Mouse (Mus musculus) gastrocnemius, adult 8-10 months (tissue): ENCODE measurements around the gene Mpnd. TPM values are rescaled to one million over a fixed set of nuclear protein-coding genes. Genes with fewer than 3 reads are reported as not detected.
A peak's percentile ranks its signal among the peaks of the same experiment; 100 is the strongest.

Experiments
- DNase-seq, 2 experiments: peaks; one replicate each; pipeline ENCODE4 v3.0.0; 2022; ENCODE audit warnings: low spot score in 2 of 2
- total RNA-seq, 4 experiments: library from RNA; stranded (reverse); gene quantifications; 2 replicates each; pipeline ENCODE4 v1.2.4; 2022

The Mpnd gene
- total RNA-seq, 4 experiments from 2014 or later: 41.3 to 55.2 (median 42.4) TPM

DNA sequence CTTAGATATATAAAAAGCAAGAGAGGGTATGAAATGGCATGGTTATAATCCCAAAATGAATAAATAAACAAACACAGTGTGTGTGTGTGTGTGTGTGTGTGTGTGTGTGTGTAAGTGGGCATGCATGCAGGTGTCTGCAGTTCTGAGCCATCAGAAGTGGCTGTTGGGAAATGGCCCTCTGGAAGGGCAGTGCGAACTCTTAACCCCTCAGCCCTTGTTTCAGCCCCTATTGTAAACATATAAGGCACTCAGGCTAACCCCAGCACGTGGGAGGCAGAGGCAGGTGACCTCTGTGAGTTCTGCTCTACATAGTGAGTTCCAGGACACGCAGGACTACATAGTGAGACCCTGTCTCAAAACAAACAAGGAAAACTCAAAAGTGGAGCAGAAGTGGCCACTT is 28.2 kb upstream of the Mpnd start:
- DNase-seq: no peak

DNA sequence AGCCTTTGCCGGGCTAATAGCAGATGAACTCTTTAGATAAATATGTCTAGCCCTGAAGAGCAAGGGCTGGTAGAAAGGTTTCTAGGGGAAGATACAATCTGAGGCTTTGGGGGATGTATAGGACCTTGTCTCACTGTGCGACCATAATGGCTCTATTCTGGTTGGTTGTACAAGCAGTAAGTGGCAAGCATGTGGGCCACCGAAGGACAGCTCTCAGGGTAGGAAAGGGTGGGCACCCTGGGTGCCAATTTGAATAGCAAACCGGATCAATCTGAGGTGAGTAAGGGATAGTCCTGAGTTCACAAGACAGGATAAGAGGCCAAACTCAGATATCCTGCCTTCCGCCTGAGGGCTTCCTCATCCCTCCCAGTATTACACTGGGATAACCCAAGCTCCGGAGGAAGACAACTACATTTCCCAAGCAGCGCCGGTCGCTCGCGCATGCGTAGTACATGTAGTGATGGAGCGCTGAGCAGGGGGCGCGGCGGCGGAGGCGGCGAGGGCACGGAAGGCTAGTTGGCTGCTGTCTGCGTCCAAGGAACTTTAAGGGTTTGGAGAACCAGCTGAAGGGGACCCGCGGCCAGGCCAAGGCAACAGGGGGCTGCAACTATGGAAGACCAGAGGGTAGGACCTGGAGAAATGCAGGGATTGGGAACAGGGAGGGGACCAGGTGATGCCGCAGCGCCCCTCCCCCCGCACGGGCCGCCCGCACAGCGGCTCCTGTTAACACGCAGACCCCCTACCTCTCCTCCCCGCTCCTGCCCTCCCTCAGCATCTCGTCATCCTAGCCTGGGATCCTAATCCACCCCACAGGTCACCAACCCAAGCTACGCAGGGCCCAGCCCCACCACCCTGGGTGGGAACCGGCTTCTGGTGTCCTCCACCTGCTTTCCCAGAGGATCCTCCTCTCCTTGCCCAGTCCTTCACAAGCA is 19.2 kb upstream of the Mpnd start, which contains the start of gene Fsd1:
Gene Fsd1, plus strand, starts transcription at position 480 of the 932 bp plus-strand sequence.
- no peak for DNase-seq

DNA sequence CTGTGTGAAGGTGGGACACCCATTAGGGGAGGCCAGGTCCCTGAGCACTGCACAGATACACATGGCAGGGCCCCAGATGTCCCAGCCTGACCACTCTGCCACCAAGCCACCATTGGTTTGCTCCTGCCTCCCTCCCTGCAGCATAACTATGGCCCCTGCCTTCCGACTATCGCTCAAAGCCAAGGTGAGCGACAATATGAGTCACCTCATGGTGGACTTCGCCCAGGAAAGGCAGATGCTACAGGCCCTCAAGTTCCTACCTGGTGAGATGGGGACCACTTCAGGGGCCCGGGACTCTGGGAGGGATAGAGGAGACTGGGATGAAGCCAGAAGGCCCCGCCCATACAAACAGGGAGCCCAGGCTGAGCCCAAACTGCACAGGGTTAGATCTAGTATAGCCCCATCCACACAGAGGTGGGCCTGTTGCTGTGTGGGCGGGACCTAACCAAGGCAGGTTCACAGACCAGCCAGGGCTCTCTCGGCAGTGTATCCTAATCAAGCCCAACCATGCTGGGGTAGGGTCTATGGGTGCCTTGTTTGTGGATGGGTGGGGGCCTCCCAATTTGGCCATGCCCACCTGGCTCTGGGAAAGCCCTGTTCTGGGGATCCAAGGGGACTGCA is 15.1 kb upstream of the Mpnd start:
- DNase-seq: no peak

DNA sequence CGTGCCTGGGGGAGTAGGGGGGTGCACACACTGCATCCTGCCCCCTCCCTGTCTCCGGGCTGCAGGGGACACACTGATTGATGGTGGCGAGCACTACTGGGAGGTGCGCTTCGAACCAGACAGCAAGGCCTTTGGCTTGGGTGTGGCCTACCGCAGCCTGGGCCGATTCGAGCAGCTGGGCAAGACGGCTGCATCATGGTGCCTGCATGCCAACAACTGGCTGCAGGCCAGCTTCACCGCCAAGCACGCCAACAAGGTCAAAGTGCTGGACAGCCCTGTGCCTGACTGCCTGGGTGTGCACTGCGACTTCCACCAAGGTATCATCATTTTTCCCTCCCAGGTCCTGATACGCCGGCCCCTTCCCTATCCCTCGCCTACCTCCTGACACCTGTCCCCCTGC is 9.5 kb upstream of the Mpnd start:
- peak in 1 of 2 experiments; percentile 45 for DNase-seq

DNA sequence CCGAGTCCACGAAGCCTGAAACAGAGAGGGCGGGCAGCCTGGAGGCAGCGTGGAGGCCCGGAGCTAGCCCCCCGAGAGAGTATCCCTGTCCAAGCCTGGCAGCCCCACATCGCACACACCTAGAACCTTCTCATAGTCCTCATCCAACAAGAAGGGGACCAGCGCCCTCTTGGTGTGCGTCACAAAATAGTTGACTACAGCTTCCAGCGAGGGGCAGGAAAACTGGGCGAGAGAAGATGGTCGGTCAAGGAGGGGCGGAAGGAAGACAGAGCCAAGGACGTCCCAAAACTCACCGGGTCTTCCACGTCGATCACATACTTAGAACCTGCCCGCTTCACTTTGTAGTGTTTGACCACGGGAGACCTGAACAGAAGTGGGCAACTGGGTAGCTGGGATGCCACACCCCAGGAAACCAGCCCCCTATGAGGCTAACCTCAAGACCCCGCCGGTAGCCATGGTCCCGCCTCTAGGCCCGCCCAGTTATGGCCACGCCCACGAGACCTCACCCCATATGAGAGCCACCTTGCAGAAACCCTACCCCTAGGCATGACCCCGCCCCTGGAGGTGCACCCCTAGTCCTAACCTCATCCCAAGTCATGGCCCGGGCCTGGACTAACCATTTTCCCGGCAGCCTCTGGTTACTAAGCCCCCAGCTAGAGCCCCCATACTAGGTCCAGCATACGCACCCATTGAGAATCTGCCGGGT is 5.6 kb upstream of the Mpnd start:
- no peak for DNase-seq

DNA sequence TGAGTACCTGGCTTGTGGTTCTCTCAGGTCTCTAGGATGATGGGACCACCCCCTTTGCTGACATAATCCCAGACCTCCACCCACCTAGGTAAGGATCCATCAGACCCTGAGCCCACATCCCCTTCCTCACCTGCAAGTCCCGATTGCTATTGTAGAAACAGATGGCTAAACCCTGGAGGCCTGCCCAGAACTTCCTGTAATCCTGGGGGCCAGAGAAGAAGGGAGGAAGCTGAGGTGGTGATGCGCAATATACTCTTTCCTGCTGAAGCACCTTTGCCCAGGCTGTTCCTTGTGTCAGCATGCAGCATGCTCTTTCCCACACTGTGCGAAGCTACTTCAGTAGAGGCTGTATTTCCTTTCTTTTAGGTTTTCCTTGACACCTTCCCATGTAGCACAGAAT is 2.5 kb upstream of the Mpnd start:
- DNase-seq: no peak

DNA sequence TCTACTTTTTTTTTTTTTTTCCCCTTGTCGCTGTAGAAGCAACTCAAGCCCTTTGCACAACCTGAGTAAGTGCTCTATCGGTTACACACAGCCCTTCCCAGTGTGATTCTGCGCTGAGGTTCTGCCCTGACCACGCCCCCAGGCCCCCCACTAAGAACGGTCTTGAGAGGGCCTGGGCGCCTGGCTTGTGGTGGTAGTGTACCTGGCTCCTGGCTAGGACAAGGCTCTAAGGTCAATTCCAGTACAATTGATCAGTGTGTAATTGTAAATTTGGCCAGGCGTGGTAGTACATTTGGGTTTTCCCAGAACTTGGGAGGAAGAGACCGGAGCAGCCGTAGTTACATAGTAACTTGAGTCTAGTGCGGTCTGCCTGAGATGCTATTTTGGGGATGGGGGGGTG is 1.4 kb downstream of the Mpnd start:
- no peak for DNase-seq

DNA sequence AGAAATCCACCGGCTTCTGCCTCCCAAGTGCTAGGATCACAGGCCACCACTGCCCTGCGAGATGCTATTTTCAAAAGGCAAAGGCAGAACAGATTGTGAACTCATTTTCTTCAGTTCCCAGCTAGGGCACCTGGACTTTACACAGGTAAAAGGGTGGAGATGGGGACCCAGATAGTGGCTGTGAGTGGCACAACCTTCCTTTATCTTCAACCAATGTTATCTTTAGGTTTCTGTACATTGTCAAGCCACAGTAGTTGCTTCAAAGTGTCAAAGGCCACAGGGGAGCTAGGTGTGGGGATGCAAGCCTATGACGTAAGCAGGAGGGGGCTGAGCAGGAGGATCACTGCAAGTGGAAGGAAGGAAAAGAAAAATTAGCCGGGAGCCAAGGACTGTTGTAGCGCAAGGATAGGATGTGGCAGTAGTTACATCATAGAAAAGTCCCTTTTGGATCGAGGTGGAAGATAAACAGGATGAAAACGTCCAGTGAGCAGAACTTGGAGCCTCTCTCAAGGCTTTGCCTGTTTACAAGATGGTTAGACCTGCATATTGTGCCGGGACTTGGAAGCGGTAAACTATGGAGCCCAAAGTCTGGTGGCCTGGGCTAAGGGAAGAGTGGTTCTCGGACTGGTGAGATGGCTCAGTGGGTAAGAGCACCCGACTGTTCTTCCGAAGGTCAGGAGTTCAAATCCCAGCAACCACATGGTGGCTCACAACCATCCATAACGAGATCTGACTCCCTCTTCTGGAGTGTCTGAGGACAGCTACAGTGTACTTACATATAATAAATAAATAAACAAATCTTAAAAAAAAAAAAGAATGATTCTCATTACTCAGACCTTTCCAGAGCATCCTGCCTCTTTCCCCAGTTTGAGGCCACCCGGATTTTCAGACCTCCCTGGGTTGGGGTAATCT is 2.2 kb downstream of the Mpnd start:
- DNase-seq: no peak

DNA sequence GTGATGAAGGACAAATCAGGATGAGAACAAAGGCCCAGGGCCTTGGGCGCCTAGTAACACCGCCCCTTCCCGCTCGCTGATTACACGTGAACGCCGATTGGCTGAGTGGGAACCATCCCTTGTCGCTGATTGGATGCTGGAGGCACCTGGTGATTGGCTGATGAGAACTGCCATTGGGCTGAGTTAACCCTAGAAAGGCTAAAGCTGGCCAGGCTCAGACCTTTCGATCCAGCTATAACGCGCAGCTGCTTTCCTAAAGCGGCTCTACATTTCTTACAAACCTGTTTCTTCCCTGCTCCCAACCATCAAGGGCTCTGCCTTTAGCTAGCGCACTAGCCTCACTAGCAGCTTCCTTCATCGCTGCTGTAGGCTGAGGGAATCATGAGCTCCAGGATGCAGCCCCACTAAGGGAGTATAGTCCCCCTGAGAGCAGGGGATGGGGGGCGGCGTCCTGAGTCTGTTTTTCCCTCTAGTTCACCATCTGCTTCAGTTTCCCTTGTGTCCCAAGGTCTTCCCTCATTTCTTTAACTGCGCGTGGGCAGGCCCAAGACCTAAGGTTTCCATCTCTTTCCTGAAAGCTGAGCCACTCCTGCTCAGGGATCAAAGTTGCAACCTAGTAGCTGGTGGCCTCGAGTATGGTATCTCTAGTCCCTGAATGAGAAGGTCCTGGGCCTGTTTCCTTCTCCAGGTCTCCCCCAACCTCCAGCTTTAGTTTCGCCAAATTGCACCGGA is 3.0 kb downstream of the Mpnd start:
- peak; percentile 83 to 87 for DNase-seq

DNA sequence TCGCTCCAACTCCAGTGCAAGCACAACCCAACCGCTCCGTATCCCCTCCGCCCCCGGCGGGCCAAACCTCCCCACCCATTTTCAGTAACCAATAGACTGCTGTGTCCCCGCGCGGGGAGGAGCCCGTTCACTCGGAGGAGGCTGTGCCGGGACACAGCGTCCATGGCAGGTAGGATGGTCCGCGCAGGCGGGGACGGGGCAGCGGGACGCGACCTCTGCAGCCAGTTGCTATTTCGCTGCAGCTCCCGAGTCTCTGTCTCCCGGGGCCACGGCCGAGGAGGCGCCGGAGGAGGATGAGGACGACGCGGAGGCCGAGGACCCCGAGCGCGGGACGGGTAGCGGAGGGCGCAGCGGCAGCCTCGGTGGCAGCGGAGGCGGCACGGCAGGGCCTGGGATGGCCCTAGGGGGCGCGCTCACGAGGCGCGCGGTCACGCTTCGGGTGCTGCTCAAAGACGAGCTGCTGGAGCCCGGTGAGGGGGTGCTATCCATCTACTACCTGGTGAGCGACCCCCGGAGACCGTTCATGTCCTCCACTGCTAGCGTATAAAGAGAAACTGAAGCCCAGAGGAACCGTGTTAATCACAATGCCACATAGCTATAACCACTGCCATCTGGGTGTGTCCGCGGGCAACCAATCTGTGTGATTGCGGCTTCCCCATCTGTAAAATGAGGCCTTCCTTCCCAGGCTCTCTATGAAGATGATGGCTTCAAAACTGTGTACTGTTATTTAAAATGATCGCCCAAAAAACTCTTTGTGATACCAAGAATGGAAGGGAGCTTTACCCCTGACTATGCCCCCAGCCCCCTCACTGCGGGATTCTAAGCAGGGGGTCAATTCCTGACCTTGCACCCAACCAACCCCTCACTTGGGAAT is 3.8 kb downstream of the Mpnd start:
- peak; percentile 84 for DNase-seq

DNA sequence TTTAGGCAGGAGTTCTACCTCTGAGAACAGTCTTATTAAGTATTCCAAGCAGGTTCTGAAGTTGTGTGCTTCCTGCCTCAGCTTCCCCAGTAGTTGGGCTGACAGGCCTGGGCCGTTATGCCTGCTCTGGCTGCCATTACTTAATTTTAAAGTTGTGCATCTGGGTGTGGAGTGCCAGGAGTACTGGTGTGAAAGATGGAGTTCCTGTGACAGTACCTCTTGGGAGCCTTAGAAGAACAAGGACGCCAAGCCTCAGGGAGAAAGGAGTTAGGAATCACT is 4.4 kb downstream of the Mpnd start:
- DNase-seq: no peak

DNA sequence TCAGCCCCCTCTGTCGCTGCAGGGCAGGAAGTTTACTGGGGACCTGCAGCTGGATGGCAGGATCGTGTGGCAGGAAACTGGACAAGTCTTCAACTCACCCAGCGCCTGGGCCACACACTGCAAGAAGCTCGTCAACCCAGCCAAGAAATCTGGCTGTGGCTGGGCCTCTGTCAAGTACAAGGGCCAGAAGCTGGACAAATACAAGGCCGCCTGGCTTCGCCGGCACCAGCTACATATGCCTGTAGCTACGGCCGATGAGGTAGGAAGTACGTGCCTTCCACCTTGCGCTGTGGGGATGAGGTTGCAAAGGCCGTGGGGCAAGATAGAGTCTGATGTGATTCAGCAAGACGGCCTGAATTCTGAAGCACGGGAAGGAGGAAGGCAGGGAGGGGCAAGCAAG is 4.7 kb downstream of the Mpnd start:
- no peak for DNase-seq

DNA sequence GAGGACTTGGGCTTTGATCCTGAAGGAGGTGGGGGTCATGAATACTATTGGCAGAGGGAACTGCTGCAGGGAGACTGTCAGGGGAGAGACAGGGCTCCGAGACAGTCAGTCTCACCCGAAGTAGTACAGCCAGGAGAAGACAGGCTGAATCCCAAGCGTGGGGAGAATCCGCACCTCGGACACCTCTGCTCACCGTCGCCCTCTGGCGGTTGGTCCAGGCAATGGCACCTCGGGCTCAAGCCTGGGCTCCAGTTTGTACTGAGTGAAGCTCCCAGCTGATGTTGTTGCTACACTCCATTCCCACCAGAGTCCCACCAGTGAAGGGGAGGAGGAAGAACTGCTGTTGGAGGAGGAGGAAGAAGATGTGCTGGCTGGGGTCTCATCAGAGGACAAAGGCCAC is 5.2 kb downstream of the Mpnd start:
- peak in 1 of 2 experiments; percentile 57 for DNase-seq

DNA sequence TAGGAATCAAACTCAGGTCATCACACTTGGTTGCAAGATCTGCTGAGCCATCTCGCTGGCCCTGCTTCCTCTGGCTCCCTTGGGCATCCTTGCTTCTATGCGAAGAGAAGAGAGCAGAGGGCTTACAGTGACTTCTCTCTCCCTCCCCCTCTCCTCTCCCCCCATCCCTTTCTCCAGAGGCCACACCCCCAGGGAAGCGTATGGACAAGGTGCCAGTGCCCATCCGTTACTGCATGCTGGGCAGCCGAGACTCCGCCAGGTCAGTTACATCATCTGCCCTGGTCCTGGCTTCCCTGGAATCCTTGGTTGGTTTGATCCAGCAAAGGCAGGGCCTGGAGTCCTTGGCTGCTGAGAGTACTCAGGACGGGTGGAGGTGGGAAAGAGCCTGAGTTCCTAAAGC is 5.9 kb downstream of the Mpnd start:
- DNase-seq: no peak

DNA sequence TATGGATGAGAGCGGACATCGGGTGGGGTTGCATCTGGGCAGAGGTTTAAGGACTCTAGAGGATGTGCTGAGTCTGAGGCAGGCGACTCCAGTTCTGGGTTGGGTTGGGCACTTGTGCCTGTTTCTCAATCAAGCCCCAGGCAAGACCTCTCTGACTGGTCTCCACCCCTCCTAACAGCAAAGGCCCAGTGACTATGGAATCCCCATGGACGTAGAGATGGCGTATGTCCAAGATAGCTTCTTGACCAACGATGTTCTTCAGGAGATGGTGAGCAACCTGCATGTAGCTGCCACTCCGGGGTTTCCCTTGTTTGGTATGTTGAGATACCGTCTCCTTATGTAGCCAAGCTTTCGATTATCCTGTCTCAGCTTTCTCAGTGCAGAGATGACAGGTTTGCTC is 9.8 kb downstream of the Mpnd start:
- no peak for DNase-seq

DNA sequence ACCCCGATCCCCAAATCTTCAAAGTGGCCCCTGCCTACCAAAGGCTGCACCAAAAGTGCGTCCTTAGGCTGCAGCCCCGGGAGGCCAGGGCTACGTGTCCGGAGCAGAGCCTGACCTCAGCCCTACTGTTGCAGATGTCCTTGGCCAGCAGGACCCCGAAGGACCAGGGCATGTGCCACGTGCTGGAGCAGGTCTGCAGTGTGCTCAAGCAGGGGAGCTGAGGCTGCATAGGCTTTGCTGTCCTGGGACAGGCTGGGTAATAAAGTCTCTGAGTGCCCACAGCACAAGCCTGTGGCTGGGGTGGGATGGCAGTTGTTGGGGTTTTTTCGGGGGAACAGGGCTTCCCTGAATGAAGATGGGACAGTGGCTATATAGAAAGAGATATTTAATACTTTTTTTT is 10.9 kb downstream of the Mpnd start:
- no peak for DNase-seq

DNA sequence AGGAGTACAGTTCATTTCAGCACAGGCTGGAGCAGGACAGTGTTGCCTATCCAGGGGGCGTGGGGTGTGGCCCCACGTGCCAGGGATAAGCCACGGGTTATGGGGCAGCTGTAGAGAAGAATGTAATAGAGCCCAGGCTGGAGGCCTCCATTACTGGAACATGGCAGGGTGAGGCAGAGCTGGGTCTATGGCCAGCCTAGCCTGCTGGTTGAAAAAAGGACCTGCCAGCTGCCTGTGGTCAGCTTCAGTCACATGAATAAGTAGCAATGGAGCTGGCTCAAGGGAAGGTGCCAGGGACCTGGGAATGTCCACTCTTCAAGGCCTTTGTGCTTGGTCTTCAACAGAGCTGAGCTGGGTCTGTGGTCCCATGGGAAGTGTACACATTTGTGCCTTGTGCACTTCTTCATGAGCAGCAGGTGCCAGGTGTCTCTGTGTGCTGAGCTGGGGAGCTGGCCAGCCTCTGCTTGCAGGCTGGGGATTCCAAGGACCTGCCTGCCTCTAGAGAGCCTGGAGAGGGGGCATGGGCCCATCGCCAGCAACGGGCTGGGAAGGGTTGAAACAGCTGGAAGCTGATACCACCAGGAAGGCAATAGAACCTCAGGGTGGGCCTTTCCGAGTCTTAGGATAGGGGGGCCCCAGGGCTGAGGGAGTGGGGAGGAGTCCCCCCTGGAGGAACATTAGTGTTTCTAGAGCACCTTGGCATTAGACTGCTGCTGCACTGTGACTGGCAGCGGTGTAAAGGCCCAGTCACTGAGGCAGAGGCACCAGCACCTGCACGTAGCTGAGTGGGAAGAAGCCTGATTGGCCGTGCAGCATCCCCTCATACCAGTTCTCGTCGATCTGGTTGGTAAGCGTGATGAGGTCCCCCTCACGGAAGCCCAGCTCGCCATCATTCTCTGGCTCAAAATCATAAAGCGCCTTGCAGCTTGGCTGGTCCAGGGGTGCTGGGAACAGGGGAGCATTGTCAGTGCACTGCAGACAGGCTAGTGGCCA is 11.6 kb downstream of the Mpnd start:
- no peak for DNase-seq

DNA sequence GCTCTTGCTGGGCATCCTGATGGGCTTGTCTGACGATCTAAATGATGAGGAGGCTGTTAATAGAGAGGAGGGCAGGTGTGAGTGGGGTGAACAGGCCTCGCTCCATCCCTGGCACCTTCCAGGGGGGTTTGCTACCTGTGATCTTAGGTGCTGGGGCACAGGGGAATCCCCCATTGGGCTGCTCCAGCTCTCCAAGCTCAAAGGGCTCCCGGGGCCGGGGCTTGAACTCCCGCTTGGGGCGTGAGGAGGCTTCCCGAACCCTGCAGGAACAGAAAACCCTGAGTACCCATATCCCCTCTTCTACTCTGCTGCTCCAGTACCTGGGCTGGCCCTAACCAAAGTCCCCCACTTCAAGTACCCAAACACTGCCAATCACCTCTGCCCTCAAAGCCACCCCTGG is 12.3 kb downstream of the Mpnd start:
- no peak for DNase-seq
